Mouse (Mus musculus): ENCODE data around the gene Agap1. TPM values are rescaled to one million over a fixed set of nuclear protein-coding genes. Genes with fewer than 3 reads are reported as not detected.
A peak's percentile ranks its signal among the peaks of the same experiment; 100 is the strongest.
"Not testable (repeated sequence)": the region's sequence is repeated elsewhere in the genome, so short reads cannot be mapped to it uniquely, and the experiment has no call there.

Gene Agap1
- polyA plus RNA-seq, 1 experiment from 2014 or later: 17.9 TPM

GRCm38 (mm10) chr1:89501891-89502290 is 47.3 kb downstream of the Agap1 start:
- not testable (repeated sequence) for ATAC-seq (replicated peaks; ENCODE audit: low FRiP score, low TSS enrichment, low read depth); H3K9ac ChIP-seq (ENCODE audit: low read length); H3K4me3 ChIP-seq (ENCODE audit: low read depth, low read length); H3K9me3 ChIP-seq (ENCODE audit: control insufficient read depth, low read length); H3K36me3 ChIP-seq (ENCODE audit: control insufficient read depth, insufficient read depth, low read length); H3K27me3 ChIP-seq (replicated peaks; ENCODE audit: control insufficient read depth, insufficient read depth, low read length); DNase-seq (ENCODE audit: low spot score); H3K27ac ChIP-seq (ENCODE audit: low read depth); H3K4me2 ChIP-seq (ENCODE audit: low read length)
- H3K4me1 ChIP-seq (replicated peaks; ENCODE audit: control insufficient read depth, insufficient read depth, low read length): peaks cover 16% of the 10 kb centered on the region

- no peak overlapping the region for H3K4me2 ChIP-seq (ENCODE audit: low read length)
- H3K36me3 ChIP-seq (ENCODE audit: control insufficient read depth, insufficient read depth, low read length): no peaks in the 10 kb centered on the region
- ATAC-seq (replicated peaks; ENCODE audit: low FRiP score, low TSS enrichment, low read depth) (no peak), DNase-seq (ENCODE audit: low spot score) (no peak)
- no peak overlapping the region for H3K4me3 ChIP-seq (ENCODE audit: low read depth, low read length)
- no peak overlapping the region for H3K27ac ChIP-seq (ENCODE audit: low read depth)
- 66% methylated on average over 2 of the region's 2 CpGs for WGBS
- no peaks in the 10 kb centered on the region for H3K27me3 ChIP-seq (replicated peaks; ENCODE audit: control insufficient read depth, insufficient read depth, low read length)
- peaks cover 11% of the 10 kb centered on the region for H3K4me1 ChIP-seq (replicated peaks; ENCODE audit: control insufficient read depth, insufficient read depth, low read length)
- no peak overlapping the region for H3K9ac ChIP-seq (ENCODE audit: low read length)
- no peaks in the 10 kb centered on the region for H3K9me3 ChIP-seq (ENCODE audit: control insufficient read depth, low read length)
These were observed 54.6 kb downstream of the Agap1 start for GRCm38 (mm10) chr1:89509196-89509595.

GRCm38 (mm10) chr1:89509763-89510340 is 55.2 kb downstream of the Agap1 start:
- Histone ChIP-seq H3K4me1 (replicated peaks; ENCODE audit: control insufficient read depth, insufficient read depth, low read length) (peaks cover 11% of the 10 kb centered on the region), H3K36me3 (ENCODE audit: control insufficient read depth, insufficient read depth, low read length) (no peaks in the 10 kb centered on the region), H3K4me3 (ENCODE audit: low read depth, low read length) (no peak overlapping the region), H3K9ac (ENCODE audit: low read length) (no peak overlapping the region), H3K9me3 (ENCODE audit: control insufficient read depth, low read length) (no peaks in the 10 kb centered on the region), H3K27ac (ENCODE audit: low read depth) (no peak overlapping the region), H3K4me2 (ENCODE audit: low read length) (no peak overlapping the region), H3K27me3 (replicated peaks; ENCODE audit: control insufficient read depth, insufficient read depth, low read length) (no peaks in the 10 kb centered on the region)
- DNase-seq (ENCODE audit: low spot score) (no peak), ATAC-seq (replicated peaks; ENCODE audit: low FRiP score, low TSS enrichment, low read depth) (0 out of 2 replicates have a peak, but pooled peaks have one; percentile 36)
- WGBS: 50% methylated on average over 8 of the region's 8 CpGs

- Histone ChIP-seq H3K4me2 (ENCODE audit: low read length) (no peak overlapping the region), H3K9ac (ENCODE audit: low read length) (no peak overlapping the region), H3K27me3 (replicated peaks; ENCODE audit: control insufficient read depth, insufficient read depth, low read length) (no peaks in the 10 kb centered on the region), H3K4me1 (replicated peaks; ENCODE audit: control insufficient read depth, insufficient read depth, low read length) (peaks cover 11% of the 10 kb centered on the region), H3K36me3 (ENCODE audit: control insufficient read depth, insufficient read depth, low read length) (no peaks in the 10 kb centered on the region), H3K9me3 (ENCODE audit: control insufficient read depth, low read length) (no peaks in the 10 kb centered on the region), H3K27ac (ENCODE audit: low read depth) (no peak overlapping the region), H3K4me3 (ENCODE audit: low read depth, low read length) (no peak overlapping the region)
- WGBS: 47% methylated on average over 8 of the region's 8 CpGs
- ATAC-seq (replicated peaks; ENCODE audit: low FRiP score, low TSS enrichment, low read depth): no peak
- DNase-seq (ENCODE audit: low spot score): no peak
These were observed 56.1 kb downstream of the Agap1 start for GRCm38 (mm10) chr1:89510731-89511130.

- Histone ChIP-seq H3K4me3 (ENCODE audit: low read depth, low read length) (no peak overlapping the region), H3K36me3 (ENCODE audit: control insufficient read depth, insufficient read depth, low read length) (no peaks in the 10 kb centered on the region), H3K27ac (ENCODE audit: low read depth) (no peak overlapping the region), H3K4me1 (replicated peaks; ENCODE audit: control insufficient read depth, insufficient read depth, low read length) (peaks cover 11% of the 10 kb centered on the region), H3K9me3 (ENCODE audit: control insufficient read depth, low read length) (no peaks in the 10 kb centered on the region), H3K4me2 (ENCODE audit: low read length) (no peak overlapping the region), H3K27me3 (replicated peaks; ENCODE audit: control insufficient read depth, insufficient read depth, low read length) (no peaks in the 10 kb centered on the region), H3K9ac (ENCODE audit: low read length) (no peak overlapping the region)
- 80% methylated on average over 8 of the region's 8 CpGs for WGBS
- DNase-seq (ENCODE audit: low spot score) (no peak), ATAC-seq (replicated peaks; ENCODE audit: low FRiP score, low TSS enrichment, low read depth) (no peak)
These were observed 59.1 kb downstream of the Agap1 start for GRCm38 (mm10) chr1:89513616-89514283.

GRCm38 (mm10) chr1:89515808-89516560 is 61.4 kb downstream of the Agap1 start:
- 68% methylated on average over 11 of the region's 11 CpGs for WGBS
- DNase-seq (ENCODE audit: low spot score): no peak

GRCm38 (mm10) chr1:89517817-89518216 is 63.2 kb downstream of the Agap1 start:
- H3K27me3 ChIP-seq (replicated peaks; ENCODE audit: control insufficient read depth, insufficient read depth, low read length): no peaks in the 10 kb centered on the region
- no peaks in the 10 kb centered on the region for H3K36me3 ChIP-seq (ENCODE audit: control insufficient read depth, insufficient read depth, low read length)
- no peak; the same call in 1 of the 2 replicates for ATAC-seq (replicated peaks; ENCODE audit: low FRiP score, low TSS enrichment, low read depth)
- DNase-seq (ENCODE audit: low spot score): no peak
- 41% methylated on average over 5 of the region's 5 CpGs for WGBS
- no peaks in the 10 kb centered on the region for H3K9me3 ChIP-seq (ENCODE audit: control insufficient read depth, low read length)
- peaks cover 10% of the 10 kb centered on the region; the same call in 1 of the 2 replicates for H3K4me1 ChIP-seq (replicated peaks; ENCODE audit: control insufficient read depth, insufficient read depth, low read length)
- no peak overlapping the region for H3K4me2 ChIP-seq (ENCODE audit: low read length)
- H3K4me3 ChIP-seq (ENCODE audit: low read depth, low read length): no peak overlapping the region
- H3K27ac ChIP-seq (ENCODE audit: low read depth): no peak overlapping the region
- H3K9ac ChIP-seq (ENCODE audit: low read length): no peak overlapping the region

More at GRCm38 (mm10) chr1:89515808-89516560, 61.4 kb downstream of the Agap1 start:
- no peak for ATAC-seq (replicated peaks; ENCODE audit: low FRiP score, low TSS enrichment, low read depth)
- no peak overlapping the region for H3K27ac ChIP-seq (ENCODE audit: low read depth)
- H3K9ac ChIP-seq (ENCODE audit: low read length): no peak overlapping the region
- H3K27me3 ChIP-seq (replicated peaks; ENCODE audit: control insufficient read depth, insufficient read depth, low read length): no peaks in the 10 kb centered on the region
- H3K4me1 ChIP-seq (replicated peaks; ENCODE audit: control insufficient read depth, insufficient read depth, low read length): peaks cover 2% of the 10 kb centered on the region; the same call in 1 of the 2 replicates
- H3K36me3 ChIP-seq (ENCODE audit: control insufficient read depth, insufficient read depth, low read length): no peaks in the 10 kb centered on the region
- no peak overlapping the region for H3K4me2 ChIP-seq (ENCODE audit: low read length)
- no peak overlapping the region for H3K4me3 ChIP-seq (ENCODE audit: low read depth, low read length)
- no peaks in the 10 kb centered on the region for H3K9me3 ChIP-seq (ENCODE audit: control insufficient read depth, low read length)

- DNase-seq (ENCODE audit: low spot score): no peak
- Histone ChIP-seq H3K27ac (ENCODE audit: low read depth) (no peak overlapping the region), H3K4me2 (ENCODE audit: low read length) (no peak overlapping the region), H3K9me3 (ENCODE audit: control insufficient read depth, low read length) (no peaks in the 10 kb centered on the region), H3K36me3 (ENCODE audit: control insufficient read depth, insufficient read depth, low read length) (no peaks in the 10 kb centered on the region), H3K27me3 (replicated peaks; ENCODE audit: control insufficient read depth, insufficient read depth, low read length) (no peaks in the 10 kb centered on the region), H3K4me1 (replicated peaks; ENCODE audit: control insufficient read depth, insufficient read depth, low read length) (peaks cover 15% of the 10 kb centered on the region), H3K4me3 (ENCODE audit: low read depth, low read length) (no peak overlapping the region), H3K9ac (ENCODE audit: low read length) (no peak overlapping the region)
- WGBS: 72% methylated on average over 17 of the region's 17 CpGs
- no peak for ATAC-seq (replicated peaks; ENCODE audit: low FRiP score, low TSS enrichment, low read depth)
These were observed 65.5 kb downstream of the Agap1 start for GRCm38 (mm10) chr1:89519914-89520643.

Measured in intestine, embryonic 14.5 days (tissue).